In the genomic region with DNA sequence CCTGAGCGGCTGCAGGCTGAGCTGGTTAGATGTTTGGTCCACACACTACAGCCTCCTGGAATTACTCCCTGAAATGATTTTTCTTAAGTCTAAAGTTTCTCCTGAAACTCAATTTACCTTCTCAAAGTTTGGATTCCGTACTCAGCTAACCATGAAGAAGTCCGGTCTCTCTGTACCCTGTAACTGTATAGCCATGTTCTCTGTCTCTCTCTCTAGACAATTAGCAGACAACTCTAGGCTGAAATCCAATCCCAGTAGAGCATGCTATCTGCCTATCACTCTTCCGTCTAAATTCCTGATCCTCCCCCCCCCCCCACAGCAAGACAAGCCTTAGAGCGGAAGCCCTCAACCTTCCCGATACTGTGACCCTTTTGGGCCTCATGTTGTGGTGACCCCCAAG, we compare ENCODE assay signal across 33 mouse cellular contexts.
"Had no signal": no experiment of that assay in that cellular context is flagged by ENCODE, and none has a peak within 500 bp of the region (broad histone marks: within the 10 kb centered on the region; RNA-seq: fewer than 3 reads in every experiment).

No protein-coding gene starts in this region.

- H3K4me3 ChIP-seq: limb, embryonic 10.5 days; limb, embryonic 12.5 days; limb, embryonic 13.5 days; limb, embryonic 15.5 days; liver, embryonic 12.5 days; liver, embryonic 13.5 days; liver, embryonic 15.5 days; lung, embryonic 15.5 days; megakaryocyte, embryonic 14.5 days; midbrain, embryonic 10.5 days; midbrain, embryonic 12.5 days; midbrain, embryonic 13.5 days; midbrain, embryonic 15.5 days; myocyte; neural tube, embryonic 12.5 days; neural tube, embryonic 13.5 days had no signal

- H3K27ac ChIP-seq: limb, embryonic 10.5 days; limb, embryonic 12.5 days; limb, embryonic 13.5 days; limb, embryonic 15.5 days; liver, embryonic 12.5 days; liver, embryonic 13.5 days; liver, embryonic 14.5 days; liver, embryonic 15.5 days; lung, embryonic 15.5 days; macrophage; midbrain, embryonic 10.5 days; midbrain, embryonic 12.5 days; midbrain, embryonic 13.5 days; midbrain, embryonic 15.5 days; neural tube, embryonic 12.5 days; neural tube, embryonic 13.5 days had no signal

- ATAC-seq: liver, embryonic 12.5 days; liver, postnatal 0 days; lung, postnatal 0 days; midbrain, embryonic 13.5 days; midbrain, embryonic 15.5 days; midbrain, embryonic 16.5 days had no signal

- H3K9ac ChIP-seq: limb, embryonic 12.5 days; limb, embryonic 13.5 days; limb, embryonic 15.5 days; liver, embryonic 12.5 days; liver, embryonic 13.5 days; liver, embryonic 14.5 days; liver, embryonic 15.5 days; liver, postnatal 0 days; lung, embryonic 14.5 days; lung, embryonic 15.5 days; midbrain, embryonic 12.5 days; midbrain, embryonic 13.5 days; midbrain, embryonic 15.5 days; neural tube, embryonic 12.5 days; neural tube, embryonic 13.5 days had no signal

- H3K4me1 ChIP-seq: liver, embryonic 15.5 days; midbrain, embryonic 13.5 days; midbrain, embryonic 15.5 days; neural tube, embryonic 12.5 days; neural tube, embryonic 13.5 days had no signal

- H3K36me3 ChIP-seq: limb, embryonic 10.5 days; limb, embryonic 12.5 days; limb, embryonic 13.5 days; limb, embryonic 15.5 days; liver, embryonic 12.5 days; liver, embryonic 13.5 days; liver, embryonic 15.5 days; lung, embryonic 15.5 days; midbrain, embryonic 10.5 days; midbrain, embryonic 12.5 days; midbrain, embryonic 13.5 days; midbrain, embryonic 15.5 days; neural tube, embryonic 12.5 days; neural tube, embryonic 13.5 days had no signal

- H3K9me3 ChIP-seq: limb, embryonic 10.5 days; limb, embryonic 12.5 days; limb, embryonic 13.5 days; limb, embryonic 15.5 days; liver, embryonic 12.5 days; liver, embryonic 13.5 days; liver, embryonic 15.5 days; lung, embryonic 15.5 days; megakaryocyte, embryonic 14.5 days; midbrain, embryonic 10.5 days; midbrain, embryonic 12.5 days; midbrain, embryonic 13.5 days; midbrain, embryonic 15.5 days; neural tube, embryonic 12.5 days; neural tube, embryonic 13.5 days had no signal

- H3K27me3 ChIP-seq: limb, embryonic 12.5 days; limb, embryonic 13.5 days; limb, embryonic 15.5 days; lung, embryonic 15.5 days; megakaryocyte, embryonic 14.5 days had no signal

- DNase-seq: left cerebral cortex, postnatal 4 days; liver; liver, embryonic 13.5 days; liver, postnatal 0 days; lung, adult 18-20 months; lung, adult 2 months; lung, embryonic 14.5 days; lung, postnatal 10 days; lung, postnatal 14 days; lung, postnatal 36 days; lung, postnatal 4 days; midbrain, embryonic 14.5 days had no signal

- H3K4me2 ChIP-seq: limb, embryonic 12.5 days; limb, embryonic 13.5 days; limb, embryonic 15.5 days; liver, embryonic 11.5 days; liver, embryonic 12.5 days; liver, embryonic 13.5 days; liver, embryonic 15.5 days; lung, embryonic 14.5 days; lung, embryonic 15.5 days; midbrain, embryonic 11.5 days; midbrain, embryonic 12.5 days; midbrain, embryonic 13.5 days; midbrain, embryonic 15.5 days; neural tube, embryonic 12.5 days; neural tube, embryonic 13.5 days had no signal
